Mouse (Mus musculus) thymus, postnatal 10 days (tissue): ENCODE results near the gene Pafah1b2.

Experiments used
- DNase-seq, 2 experiments: peaks; one replicate each; pipeline ENCODE4 v3.0.0; 2021; ENCODE audit warnings: low spot score in 2 of 2

Pafah1b2 gene

GRCm38 (mm10) chr9:45981331-45981730 is 31.2 kb downstream of the Pafah1b2 start:
- DNase-seq: no peak

DNA sequence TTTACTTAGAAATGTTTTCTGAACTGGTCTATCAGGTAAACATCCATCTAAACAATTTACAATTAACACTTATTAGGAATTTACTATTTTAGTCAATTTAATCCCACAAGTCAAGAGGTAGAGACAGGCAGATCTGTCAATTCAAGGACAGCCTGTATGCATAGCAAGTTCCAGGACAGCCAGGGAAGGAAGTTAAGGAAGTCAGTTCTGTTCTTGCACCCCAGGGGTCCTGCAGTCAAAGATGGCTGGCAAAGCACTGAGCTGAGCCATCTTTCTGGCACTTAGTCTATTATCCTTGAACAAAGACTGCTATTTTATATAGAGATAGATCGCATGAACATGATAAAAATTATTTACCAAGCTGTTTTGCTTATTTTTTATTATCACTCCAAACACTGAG is 31.9 kb downstream of the Pafah1b2 start:
- DNase-seq: no peak

DNA sequence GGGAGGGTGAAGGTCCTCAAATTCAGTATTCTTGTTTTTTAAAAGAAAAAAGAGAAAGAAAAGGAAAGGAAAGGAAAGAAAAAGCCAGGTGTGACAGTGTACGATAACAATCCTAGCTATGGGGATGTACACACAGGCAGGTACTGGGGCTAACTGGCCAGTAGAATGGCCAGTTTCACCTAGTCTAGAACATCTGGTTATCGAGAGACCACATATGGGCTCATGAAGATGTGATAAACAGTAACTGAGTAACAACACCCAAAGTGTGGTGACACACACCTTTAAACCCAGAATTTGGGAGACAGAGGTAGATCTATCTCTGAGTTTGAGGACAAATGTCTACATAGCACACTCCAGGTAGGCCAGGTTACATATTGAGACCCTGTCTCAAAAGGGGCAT is 32.7 kb downstream of the Pafah1b2 start:
- no peak for DNase-seq

DNA sequence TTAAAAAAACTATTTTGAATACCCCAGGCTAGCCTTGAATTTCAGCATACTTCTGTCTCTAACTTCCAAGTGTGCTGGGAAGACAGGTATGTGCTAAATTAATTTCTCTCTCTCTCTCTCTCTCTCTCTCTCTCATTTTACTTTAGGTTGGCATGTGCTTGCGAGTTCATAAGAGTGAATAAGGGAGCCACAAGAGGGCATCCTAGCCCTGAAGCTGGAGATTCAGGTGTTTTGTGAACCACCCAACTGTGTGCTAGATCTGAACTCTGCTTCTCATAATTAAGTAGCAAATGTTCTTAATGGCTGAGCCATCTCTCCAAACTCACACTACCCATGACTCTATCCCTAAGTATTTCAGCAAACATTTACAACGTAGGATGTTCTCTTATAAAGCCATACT is 35.6 kb downstream of the Pafah1b2 start:
- peak in 1 of 2 experiments; percentile 36 for DNase-seq

GRCm38 (mm10) chr9:45963577-45963976 is 48.9 kb downstream of the Pafah1b2 start:
- DNase-seq: no peak

- DNase-seq: no peak
Observed at GRCm38 (mm10) chr9:45961855-45962254, 50.6 kb downstream of the Pafah1b2 start.

GRCm38 (mm10) chr9:45959661-45960060 is 52.8 kb downstream of the Pafah1b2 start:
- DNase-seq: no peak

DNA sequence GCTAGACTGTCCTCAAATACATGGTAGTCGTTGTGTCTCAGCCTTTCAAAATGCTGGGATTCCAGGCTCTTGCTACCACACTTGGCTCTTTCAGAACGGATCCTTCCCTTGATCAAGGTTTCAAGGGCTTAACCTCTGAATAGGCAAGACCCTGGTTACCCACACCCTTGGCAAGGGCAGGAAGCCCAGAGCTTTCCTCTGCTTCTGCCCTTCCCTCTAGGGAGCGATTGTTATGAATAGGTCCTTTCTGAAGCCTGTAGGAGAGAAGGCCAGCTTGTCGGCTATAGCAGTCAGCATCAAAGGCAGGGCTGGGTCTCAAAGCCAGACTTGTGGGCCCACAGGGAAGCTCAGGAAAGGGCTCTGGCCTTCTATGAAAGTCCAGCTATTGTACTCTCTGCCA is 53.6 kb downstream of the Pafah1b2 start:
- DNase-seq: no peak

GRCm38 (mm10) chr9:45958023-45958670 is 54.3 kb downstream of the Pafah1b2 start:
- DNase-seq: no peak

GRCm38 (mm10) chr9:45955107-45955963 is 57.2 kb downstream of the Pafah1b2 start, which contains the start of gene Sidt2:
Sidt2 (minus strand) TSS chr9:45955258.
- peak; percentile 78 to 82 for DNase-seq

GRCm38 (mm10) chr9:45954294-45955106 is 58.0 kb downstream of the Pafah1b2 start:
- peak; percentile 39 to 48 for DNase-seq

DNA sequence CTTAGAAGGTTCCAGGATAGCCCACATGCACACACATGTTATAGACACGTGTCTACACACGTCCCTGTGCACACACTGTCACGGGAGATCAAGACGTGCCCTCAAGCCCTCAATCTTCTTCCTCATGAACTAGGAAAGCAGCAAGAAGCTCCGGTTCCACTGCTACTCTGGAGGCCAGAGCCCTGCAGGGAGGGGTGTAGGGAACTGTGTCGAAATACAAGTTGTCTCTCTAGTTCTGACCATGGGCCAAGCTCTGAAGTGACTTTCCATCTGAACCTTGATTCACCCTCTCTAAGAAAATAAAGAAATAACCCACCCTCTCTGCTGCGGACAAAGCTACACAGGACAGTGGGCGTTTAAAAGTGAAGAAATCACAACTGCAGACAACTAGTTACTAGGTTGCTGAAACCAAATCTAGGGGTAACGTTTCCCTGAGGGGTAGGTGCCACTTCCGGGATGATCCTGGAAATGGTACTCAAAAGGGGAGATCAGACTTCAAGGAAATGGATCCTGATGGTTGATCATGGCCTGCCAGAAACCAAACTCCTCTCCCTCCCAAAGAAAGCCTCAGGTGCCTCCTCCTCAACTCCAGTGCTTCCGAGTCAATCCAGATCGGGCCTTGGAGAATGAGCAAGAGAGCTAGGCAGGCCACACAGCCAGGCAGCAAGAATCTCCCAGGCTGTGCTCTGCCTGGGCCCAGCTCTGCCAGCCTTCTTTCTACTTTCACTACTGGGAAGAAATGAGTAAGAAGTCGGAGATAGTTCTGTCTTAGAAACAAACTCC is 58.8 kb downstream of the Pafah1b2 start:
- DNase-seq: no peak

- DNase-seq: no peak
Observed at GRCm38 (mm10) chr9:45952890-45953289, 59.6 kb downstream of the Pafah1b2 start.

DNA sequence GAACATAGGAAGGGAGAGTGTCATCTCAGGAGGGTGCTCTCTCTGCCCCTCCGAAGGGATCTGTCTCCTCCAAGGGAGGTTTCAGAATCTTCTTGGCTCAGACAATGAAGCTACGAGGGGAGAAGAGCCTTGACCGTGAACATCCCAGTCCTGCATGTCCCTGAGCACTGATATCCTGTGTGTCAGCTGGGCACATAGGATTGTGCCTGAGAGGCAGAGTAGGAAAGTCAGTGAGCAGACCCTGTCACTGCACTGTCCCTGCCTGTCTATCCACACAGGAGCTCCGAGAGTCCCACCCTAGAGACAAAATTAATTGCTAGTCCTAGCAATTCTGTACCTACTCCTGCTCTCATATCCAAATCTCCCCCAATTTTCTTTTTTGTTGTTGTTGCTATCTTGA is 60.4 kb downstream of the Pafah1b2 start:
- no peak for DNase-seq

- DNase-seq: no peak
Observed at GRCm38 (mm10) chr9:45946872-45947183, 65.7 kb downstream of the Pafah1b2 start.

DNA sequence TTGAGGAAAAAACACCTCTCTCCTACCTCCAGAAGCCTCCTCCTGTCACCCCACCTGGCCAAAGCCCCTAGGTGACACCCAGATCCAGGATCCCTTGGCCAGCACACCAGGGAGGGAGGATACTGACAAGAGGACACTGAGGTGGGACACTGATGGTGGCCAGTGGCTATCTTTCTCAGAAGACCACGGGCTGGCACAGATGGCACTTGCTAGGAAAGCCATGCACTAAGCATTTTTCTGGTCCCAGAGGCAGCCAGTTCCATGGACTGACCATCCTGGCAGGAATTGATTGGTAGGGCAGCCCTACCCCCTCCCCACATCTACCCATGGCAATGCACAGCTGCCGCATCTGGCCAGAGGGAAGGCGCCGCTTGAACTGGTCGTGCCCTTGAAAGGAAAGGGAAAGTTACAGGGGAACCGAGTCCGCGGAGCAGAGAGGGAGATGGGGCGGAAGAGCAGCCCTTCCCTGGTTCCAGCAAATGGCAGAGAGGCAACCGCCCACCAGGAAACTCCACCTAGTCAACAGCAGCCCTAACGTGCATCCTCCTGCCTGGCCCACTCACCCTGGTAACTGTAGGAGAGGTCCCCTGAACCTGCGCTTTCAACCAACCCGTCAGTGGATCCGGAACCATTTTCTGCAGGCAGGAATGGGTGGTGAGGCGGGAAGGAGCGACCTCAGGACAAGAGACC is 66.2 kb downstream of the Pafah1b2 start:
- no peak for DNase-seq

DNA sequence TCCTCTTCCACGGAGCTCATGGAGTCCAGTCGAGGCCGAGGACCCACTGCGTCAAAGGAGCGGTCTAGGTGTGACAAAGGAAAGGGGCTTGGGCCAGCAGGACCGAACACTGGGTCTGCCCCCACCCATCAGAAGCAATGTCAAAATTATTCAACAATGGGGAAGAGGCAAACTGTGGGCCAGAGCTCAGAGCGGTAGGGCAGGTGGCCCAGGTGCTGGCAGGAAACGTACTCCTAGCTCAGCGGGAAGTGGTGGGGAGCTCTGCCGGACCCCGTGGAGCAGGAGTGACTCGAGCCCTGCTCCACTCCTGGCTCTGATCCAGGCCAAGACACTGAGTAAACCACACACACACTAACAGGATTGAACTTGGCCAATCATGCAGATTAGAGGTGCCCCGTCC is 66.8 kb downstream of the Pafah1b2 start:
- peak in 1 of 2 experiments; percentile 42 for DNase-seq

DNA sequence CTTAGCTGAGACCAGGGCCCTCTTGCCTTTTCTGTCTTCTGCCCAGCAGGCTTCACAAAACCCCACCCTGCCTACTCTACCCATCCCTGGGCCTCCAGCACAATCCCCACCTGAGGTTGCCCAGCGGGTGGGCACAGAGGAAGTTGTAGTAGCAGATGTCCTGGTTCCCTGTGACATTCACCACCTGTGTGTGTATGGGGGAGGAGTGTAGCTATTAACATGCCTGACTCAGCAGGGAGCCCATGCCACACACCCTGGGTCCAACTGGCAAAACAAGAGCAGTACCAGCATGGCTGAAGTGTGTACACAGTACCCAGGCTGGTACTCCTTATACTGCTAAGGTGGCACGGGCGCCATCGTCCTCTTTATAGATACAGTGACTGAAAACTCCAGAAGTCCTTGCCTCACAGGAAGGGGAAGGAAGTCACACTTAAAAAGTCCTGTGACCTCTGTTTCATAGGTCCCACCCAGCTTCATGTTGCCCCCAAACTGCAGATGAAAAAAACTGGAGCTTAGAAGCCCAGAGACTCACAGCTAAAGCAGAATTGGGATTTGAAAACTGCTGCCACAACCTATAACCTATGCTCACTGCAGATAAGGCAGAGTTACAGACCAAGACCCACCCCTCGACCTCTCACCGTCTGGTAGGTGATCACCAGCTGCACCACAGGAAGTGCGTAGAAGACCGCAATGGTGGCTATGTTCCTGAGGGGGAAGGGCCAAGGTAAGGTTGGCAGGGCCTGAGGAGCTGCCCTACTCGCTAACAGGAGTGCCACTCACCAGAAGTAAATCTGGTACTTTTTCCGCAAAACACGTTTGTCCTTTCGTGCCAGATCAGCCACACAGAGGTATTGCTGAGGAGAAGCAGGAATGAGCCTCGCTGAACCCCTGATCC is 67.7 kb downstream of the Pafah1b2 start:
- peak; percentile 73 to 76 for DNase-seq

- no peak for DNase-seq
Observed at GRCm38 (mm10) chr9:45943628-45944505, 68.6 kb downstream of the Pafah1b2 start.
